Mouse (Mus musculus) adrenal gland, postnatal 25 days (tissue): ENCODE data around the gene Slc12a9. TPM values are rescaled to one million over a fixed set of nuclear protein-coding genes. Genes with fewer than 3 reads are reported as not detected.

Experiments
- DNase-seq: peaks from one replicate; pipeline ENCODE4 v3.0.0; 2021; ENCODE audit warnings: mixed read lengths
- long read RNA-seq: library from polyadenylated mRNA; stranded (forward); transcript quantifications from one replicate; pipeline ENCODE4 v2.0.0, GENCODE M21; 2021
- total RNA-seq: library from RNA; stranded (reverse); gene quantifications from 2 replicates; pipeline ENCODE4 v1.2.3, GENCODE M21; 2021

Slc12a9 gene
- total RNA-seq: 9.2 and 17.7 TPM in 2 replicates
- long read RNA-seq, transcript Slc12a9-201 (14 exons, 3,330 nt): major isoform, 11 of 20 reads
- long read RNA-seq, partial matches to known transcripts: 4 of 20 reads
- long read RNA-seq, other reads (novel, unspliced or antisense): 5 of 20 reads

DNA sequence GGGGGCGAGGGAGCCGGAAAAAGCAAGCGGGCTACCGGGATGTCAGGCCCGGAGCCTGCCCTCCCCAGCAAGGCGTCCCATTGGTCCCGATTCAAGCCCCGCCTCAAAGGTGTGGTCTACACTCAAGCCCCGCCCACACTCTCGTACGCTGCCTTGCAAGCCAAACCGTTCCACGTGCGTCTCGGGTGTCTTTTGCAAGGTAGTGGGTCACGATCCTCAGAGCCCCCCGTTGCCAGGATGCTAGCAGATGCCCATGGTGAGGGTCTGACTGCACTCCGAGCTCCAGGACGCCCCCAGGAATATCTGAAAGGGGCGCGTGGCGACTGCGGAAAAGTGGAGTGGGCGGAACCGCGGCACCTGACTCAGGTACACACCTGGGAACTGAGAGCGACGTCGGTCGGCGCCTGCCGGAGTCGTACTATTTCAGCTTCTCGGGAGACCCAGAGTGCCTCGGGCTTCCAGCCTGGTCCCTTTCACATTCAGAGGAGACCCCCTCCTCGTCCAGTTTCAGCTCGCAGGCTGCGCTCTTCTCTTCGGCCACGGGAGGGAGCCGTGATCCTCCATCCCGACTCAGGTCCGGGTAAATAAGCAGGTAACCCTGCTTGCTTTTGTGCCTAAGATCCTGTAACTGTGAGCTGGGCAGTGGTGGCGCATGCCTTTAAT lies at the start of gene Slc12a9:
TSS of gene Slc12a9 (minus strand) at position 86 of the 663 bp plus-strand sequence.
- DNase-seq: peak; percentile 93

DNA sequence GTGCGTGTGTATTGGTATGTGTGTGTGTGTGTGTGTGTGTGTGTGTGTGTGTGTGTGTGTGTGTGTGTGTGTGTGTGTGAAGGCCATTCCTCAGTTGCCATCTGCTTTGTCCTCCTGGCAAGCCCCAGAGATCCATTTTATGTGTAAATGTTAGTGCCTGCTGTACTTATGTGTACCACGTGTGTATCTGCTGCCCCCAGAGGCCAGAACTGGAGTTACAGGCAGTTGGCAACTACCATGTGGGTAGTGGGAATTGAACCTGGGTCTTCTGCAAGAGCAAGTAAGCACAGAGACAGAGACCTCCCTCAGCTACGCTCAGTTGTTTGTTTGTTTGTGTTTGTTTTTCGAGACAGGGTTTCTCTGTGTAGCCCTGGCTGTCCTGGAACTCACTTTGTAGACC lies 47.8 kb upstream of the Slc12a9 start:
- DNase-seq: peak; percentile 61

GRCm38 (mm10) chr5:137377603-137378002 lies 44.2 kb upstream of the Slc12a9 start:
- DNase-seq: no peak

DNA sequence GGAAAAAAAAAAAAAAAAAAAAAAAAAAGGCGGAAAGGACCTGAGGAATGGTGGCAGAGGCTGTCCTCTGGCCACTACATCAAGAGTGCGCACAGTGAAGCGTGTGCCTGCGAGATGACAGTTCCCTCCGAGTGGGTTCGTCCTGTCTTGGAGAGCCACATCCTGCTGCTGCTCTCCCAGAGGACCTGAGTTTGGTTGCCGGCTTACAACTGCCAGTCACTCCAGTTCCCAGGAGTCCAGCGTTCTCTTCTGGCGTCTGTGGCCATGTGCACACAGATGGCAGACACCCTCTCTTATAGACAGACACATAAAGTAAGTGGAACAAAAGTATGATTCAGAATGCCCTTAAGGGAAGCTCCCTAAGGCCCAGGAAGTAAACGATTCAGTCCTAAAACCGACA lies 43.8 kb upstream of the Slc12a9 start:
- DNase-seq: no peak

- DNase-seq: no peak
These were observed 43.3 kb upstream of the Slc12a9 start for GRCm38 (mm10) chr5:137376722-137377121.

GRCm38 (mm10) chr5:137376198-137376597 lies 42.8 kb upstream of the Slc12a9 start:
- no peak for DNase-seq

DNA sequence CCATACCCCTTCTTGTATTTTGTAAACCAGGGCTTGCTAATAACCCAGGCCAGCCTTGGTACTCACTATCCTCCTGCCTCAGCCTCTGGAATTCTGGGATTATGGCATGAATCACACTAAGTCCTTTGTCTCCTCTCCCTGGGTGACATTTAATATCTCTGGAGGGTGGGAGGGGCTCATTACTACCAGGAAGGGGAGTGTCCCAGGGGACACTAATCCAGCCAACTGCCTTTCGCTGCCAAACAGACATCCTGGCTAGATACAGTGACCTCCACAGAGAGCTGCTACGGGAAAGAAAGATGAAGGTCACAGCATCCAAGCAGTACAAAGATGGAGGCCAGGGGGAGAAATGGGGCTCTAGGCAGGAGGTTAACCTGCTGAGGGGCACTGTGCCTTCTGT lies 42.2 kb upstream of the Slc12a9 start:
- peak; percentile 38 for DNase-seq

DNA sequence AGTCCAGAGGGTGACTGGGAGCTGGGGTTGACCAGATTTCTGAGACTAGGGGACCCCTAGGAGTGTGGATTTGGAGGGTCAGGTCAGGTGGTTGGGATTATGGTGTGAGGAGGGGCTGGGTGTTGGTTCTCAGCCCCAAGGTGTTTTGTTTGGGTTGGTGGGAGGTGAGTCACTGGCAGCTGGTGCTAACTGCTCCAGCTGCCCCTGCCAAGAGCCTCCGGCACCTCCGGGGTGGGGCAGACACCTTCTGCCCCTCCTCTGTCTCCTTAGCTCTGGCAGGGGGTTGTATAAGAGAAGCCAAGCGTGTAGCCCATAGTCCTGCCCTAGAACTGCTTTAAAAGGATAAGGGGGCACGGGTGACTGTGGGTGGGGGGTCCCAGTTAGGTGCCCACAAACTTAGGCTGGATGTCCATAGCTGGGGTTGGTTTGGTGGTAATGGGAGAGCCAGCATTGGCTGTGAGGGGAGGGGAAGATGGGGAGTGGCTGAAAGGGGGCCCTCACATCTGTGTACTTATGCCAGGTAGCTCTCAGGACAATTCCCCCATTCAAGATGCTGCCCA lies 41.2 kb upstream of the Slc12a9 start:
- no peak for DNase-seq

DNA sequence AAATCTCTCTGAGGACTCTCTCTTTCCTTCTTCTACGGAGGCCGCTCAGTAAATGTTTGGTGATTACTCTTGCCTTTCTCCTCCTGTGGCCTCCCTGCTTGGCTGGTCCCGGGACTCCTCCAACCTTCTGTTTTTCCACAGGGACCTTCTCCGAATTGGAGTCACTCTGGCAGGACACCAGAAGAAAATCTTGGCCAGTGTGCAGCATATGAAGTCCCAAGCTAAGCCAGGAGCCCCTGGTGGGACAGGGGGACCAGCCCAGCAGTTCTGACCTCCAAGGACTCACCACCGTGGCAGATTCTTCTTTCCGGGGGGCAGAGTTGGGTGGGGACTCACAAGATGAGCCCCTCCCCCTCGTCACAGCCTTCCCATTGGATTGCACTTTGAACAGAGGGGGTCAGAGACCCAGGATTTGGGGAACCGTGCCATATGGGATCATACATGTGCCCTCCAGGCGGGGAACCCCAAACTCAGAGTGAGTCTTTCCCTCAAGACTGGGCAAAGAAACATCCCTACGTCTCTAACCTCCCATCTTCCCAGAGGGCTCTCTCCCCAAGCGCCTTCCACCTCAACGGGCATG lies 40.1 kb upstream of the Slc12a9 start:
- no peak for DNase-seq

DNA sequence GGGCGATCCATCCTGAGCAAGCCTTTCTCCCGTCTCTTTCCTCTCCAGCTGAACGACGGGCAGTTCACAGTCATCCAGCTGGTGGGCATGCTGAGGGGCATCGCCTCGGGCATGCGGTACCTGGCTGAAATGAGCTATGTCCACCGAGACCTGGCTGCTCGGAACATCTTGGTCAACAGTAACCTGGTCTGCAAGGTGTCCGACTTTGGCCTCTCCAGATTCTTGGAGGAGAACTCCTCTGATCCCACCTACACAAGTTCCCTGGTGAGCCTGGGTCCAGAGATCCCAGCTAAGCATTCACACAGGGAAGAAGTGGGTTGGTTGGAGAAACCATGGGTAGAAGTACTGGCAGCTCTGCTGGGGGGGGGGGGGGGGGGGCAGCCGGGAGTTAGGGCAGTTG lies 36.3 kb upstream of the Slc12a9 start:
- no peak for DNase-seq

DNA sequence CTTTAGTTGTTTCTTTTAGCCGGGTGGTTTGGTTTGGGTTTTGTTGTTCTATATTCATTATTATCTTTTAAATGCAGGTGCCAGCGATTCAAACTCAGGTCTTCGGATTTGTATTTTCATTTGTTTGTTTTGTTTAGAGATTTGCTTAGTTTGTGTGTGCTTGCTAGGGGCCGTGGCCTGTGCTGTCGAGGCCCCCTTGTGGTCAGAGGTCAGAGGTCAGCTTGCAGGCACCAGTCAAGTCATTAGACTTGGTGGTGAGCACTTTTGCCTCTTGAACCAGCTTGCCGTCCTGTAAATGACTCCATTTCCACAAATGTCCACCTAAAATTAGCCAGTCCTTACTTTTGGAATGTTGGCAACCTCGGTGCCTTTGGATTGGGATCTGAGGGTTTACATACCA lies 25.0 kb upstream of the Slc12a9 start:
- DNase-seq: no peak

GRCm38 (mm10) chr5:137354091-137354490 lies 20.7 kb upstream of the Slc12a9 start:
- no peak for DNase-seq

DNA sequence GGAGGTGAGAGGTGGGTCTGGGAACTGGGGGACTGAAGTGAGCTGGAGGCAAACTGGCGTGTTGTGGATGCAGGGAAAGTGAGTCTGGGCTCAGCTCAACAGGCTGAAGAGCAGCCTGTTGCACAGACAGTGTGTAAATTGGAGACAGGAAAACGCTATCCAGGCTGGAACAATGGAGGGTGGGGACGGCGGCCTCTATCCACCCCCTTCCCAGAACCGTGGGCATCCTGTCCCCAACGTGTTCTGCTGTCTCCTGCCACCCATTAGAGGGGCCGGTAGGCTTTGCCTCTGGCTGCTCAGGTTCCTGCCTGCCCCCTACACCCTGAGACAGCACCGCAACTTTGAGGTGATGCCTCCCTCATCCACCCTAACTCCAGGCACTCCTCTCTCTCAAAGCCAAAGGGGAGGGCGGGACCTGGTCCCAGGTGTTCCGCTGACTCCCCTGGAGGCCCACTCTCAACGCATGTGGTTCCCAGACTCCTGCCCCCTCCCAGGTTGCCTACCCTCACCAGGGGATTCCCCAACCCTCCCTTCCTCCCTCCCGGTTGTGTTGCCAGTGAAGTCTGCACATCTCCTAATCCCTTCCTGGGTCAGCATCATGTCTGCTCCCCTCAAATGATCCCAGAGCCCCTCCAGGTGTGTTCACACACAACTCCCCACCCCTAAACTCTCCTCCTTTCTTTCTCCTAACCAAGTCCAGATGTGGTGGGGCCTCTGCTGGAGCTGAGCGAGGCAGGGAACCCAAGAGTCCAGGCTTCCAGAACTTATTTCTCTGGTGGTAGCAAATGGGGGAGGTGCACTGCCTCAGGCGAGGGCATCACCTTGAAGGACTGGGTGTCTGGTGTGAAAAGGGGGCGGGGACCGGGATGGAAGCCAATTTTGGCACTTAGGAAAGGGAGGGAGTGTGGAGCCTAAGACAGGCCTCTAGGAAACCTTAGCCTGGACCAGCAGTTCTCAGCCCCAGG lies 18.9 kb upstream of the Slc12a9 start:
- DNase-seq: no peak

- no peak for DNase-seq
These were observed 18.0 kb upstream of the Slc12a9 start for GRCm38 (mm10) chr5:137351394-137351793.

DNA sequence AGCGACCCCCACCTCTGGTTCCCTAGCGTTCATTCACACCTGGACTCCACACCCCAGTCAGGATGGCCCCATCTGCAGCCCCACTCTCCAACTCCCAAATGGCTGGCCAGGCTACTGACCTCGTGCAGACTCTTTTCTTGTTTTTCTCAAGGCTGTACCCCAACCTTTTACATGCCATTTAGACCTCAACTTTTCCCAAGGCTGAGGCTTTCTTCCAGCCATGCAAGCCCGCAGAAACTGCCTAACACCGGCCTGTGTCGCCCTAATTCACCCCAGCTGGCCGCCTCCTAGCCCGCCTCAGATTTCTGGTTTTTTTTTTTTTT lies 17.6 kb upstream of the Slc12a9 start:
- DNase-seq: no peak

DNA sequence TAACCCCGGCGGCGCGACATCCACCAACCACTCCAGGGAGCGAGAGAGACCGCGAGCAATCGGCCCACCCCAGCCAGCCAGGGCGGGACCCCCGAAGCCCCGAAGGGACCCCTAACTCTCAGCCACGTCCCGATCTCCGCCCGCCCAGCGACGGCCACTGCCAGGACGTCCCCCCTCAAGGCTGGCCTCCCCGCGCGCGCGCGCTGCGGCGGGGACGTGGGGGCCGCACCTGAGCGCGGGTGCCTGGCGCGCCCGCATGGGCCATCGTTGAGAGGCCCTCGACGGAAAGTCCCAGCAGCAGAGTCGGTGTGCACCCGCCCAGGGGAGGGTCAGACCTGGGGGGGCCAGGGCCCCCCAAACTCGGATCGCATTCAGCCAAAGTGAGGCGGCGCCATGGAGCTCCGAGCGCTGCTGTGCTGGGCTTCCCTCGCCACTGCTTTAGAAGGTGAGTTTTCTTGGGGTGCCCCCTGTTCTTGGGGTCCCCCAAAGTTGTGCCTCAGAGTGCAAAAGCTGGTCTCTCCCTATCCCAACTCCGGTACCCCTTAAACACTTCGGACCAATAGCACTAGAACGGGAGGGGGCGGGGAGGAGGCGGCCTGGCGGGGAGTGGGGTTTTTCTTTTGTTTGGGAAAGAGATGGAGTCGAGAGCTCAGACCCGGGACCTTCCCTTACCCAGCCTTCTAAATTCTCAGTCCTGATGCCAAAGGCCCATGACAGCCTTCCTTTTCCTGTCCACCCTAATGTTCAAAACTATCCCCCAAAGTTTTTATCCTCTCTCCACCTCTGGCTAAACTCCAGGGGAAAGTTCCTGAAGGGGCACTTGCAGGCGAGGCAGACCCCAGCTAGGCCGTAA lies 17.0 kb upstream of the Slc12a9 start:
- no peak for DNase-seq

DNA sequence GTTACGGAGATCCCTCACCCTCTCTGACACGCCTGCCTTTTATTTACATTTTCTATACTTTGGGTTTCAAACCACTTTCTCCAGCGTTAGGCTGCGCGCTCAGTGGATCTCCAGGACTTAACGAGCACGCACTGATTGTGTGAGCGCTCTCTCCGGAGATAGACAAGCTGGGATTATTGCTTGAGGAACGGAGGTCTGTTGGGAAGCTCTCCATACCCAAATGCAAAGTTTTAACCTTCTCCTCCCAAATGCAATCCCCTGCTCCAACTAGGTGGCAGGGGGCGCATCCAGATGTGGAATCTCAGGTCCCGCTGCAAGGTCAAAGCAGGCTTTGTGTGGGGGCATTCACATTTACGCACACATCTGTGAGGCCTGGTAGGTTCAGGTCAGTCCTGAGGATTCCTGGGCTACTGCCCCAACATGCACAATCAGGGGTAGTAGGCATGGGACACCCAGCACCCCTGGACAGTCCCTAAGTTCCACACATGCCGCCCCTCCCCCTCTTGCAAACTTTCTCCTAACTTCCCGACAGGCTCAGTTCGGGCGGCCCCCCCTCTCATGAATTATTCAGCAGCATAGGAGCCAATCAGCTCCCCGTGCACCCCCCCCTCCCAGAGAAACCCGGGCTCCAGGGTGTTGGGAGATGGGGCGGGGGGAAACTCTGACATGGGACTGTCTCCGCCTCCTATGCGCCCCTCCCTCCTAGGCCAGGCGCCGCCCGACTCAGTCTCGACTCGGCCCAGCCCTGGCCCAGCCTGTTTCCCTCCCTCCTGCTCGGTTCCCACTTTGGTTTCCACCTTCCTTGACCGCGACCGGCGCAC lies 16.2 kb upstream of the Slc12a9 start, which contains the start of gene Ephb4:
TSS of gene Ephb4 (plus strand) at position 726 of the 821 bp plus-strand sequence.
- peak; percentile 93 for DNase-seq

DNA sequence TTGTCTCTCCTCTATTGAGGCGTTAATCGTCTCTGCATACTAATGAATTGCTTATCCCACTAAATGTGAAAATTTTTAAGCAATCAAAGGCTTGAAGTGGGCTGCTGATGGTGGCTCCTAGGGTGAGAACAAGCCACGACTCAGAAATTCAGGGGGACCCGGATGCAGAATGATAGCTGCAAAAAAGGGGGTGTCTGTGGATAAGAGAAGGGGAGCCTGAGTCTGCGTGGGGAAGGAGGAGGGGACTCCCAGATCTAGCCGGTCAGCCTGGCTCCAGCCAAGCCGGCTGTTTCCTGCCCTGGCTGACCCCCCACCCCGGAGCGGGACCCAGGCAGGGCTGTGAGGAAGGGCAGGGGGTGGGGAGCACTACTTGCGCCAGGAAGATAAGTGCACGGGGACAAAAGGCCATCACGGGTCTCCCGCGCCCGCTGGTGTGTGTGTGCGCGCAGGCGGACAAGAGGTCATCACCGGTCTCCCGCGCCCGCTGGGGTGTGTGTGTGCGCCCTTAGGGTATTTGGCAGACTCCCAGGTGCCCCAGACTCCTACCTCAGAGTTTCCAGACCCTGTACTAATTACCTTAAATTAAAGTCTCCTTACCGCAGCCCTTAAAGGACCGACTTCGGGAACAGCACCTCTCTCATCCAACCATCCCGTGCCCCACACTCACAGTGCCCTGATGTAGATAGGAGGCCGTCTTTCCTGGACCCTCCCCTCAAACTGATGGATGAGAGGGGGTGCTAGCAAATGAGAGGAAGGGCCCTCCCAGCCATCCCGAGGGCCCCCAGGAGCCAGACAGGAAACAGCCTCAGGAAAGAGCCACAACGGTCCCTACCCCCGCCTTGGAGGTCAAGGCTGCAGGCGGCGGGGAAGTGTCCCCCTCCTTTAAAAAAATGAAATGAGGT lies 15.3 kb upstream of the Slc12a9 start:
- DNase-seq: peak; percentile 72

DNA sequence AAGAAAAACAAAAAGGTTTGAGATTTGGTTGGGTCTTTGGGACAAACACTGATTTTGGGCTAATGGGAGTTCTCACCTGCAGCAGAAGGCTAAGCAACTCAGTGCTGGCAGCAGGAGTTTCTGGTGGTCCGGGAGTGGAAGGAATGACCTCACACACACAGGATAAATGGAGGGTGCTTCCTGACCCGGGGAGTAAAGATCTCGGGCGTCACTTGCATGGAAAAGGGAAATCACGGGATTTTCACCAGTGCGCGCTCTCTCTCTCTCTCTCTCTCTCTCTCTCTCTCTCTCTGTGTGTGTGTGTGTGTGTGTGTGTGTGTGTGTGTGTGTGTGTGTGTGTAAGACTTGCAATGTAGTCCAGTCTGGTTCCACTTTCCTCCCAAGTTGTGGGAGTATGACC lies 14.5 kb upstream of the Slc12a9 start:
- no peak for DNase-seq

DNA sequence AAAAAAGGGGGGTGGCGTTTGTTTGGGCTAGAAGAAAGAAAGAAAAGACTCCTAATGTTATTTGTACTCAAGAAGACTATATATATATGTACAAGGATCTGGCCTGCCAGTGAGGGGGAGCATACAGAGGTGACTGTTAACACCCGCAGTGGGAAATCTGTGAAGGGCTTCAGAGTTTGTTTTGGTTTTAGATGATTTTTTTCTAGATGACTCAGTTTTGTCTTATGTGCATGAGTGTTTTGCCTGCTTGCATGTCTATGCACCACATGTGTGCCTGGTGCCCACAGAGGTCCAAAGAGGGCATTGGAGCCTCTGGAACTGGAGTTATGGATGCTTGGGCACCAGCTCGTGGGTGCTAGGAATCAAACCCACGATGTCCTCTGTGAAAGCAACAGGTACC lies 13.6 kb upstream of the Slc12a9 start:
- no peak for DNase-seq
